ENCODE assay signal across 7 mouse cellular contexts in genomic region chr17:45545278-45545961, GRCm38 (mm10). TPM values are rescaled to one million over a fixed set of nuclear protein-coding genes. Genes with fewer than 3 reads are reported as not detected.
DNase-seq lines count a peak whose midpoint lies in the region; ATAC-seq lines count a peak whose summit lies in the region.

No protein-coding gene starts in this region.

- H3K27me3 ChIP-seq in forebrain, embryonic 10.5 days (ENCODE audit: poor library complexity, severe bottlenecking) = peaks cover 92% of the 10 kb centered on the region
- peaks cover 80% of the 10 kb centered on the region for H3K27me3 ChIP-seq in limb, embryonic 15.5 days

- H3K9me3 ChIP-seq in forebrain, embryonic 10.5 days = no peaks in the 10 kb centered on the region; the same call in 1 of the 2 replicates
- H3K9me3 ChIP-seq in limb, embryonic 15.5 days = no peaks in the 10 kb centered on the region

- peaks cover 21% of the 10 kb centered on the region for H3K36me3 ChIP-seq in forebrain, embryonic 10.5 days (replicated peaks)
- 0 out of 2 replicates have a peak, but pooled peaks cover 12% of the 10 kb centered on the region for H3K36me3 ChIP-seq in limb, embryonic 15.5 days

- peak; percentile 52 for DNase-seq in right cerebral cortex, postnatal 4 days
- DNase-seq in right cerebral cortex, postnatal 36 days (ENCODE audit: low spot score in 2 of 2) = no peak
- DNase-seq in forebrain, embryonic 10.5 days (ENCODE audit: extremely low spot score, low spot score) = no peak
- DNase-seq in spleen, postnatal 36 days (ENCODE audit: low spot score in 2 of 2) = no peak
- no peak for DNase-seq in urinary bladder, postnatal 36 days (ENCODE audit: low spot score in 2 of 2)
- DNase-seq in kidney, postnatal 25 days = no peak

- 5% methylated on average over 74 of the region's 74 CpGs for WGBS in forebrain, embryonic 10.5 days
- WGBS in limb, embryonic 15.5 days = 21% methylated on average over 74 of the region's 74 CpGs

- H3K4me3 ChIP-seq in forebrain, embryonic 10.5 days = peak overlapping the region; percentile 44
- peak overlapping the region; percentile 19 for H3K4me3 ChIP-seq in limb, embryonic 15.5 days

- H3K4me2 ChIP-seq in limb, embryonic 15.5 days = peak overlapping the region; percentile 39

- no peak for ATAC-seq in limb, embryonic 15.5 days (ENCODE audit: insufficient number of reproducible peaks, low FRiP score, low TSS enrichment, low read depth)

- H3K4me1 ChIP-seq in forebrain, embryonic 10.5 days = peaks cover 59% of the 10 kb centered on the region
- H3K4me1 ChIP-seq in limb, embryonic 15.5 days = peaks cover 36% of the 10 kb centered on the region

- H3K27ac ChIP-seq in forebrain, embryonic 10.5 days = no peak overlapping the region
- no peak overlapping the region for H3K27ac ChIP-seq in limb, embryonic 15.5 days

- no peak overlapping the region for H3K9ac ChIP-seq in limb, embryonic 15.5 days

RNA-seq across cellular contexts. Expression of gene Tmem151b, which starts 4.1 kb away (rescaled TPM):
- polyA plus RNA-seq in forebrain, embryonic 10.5 days (2016; fragmentation: Nextera tagmentation; extraction: Ambion mirVana) = 4.8 and 6.3 TPM in 2 replicates
- polyA plus RNA-seq in limb, embryonic 15.5 days (2015; fragmentation: Nextera tagmentation; extraction: Ambion mirVana) = 2.9 and 4.7 TPM in 2 replicates

RNA-seq across cellular contexts. Expression of gene Nfkbie, which starts 10.1 kb away (rescaled TPM):
- 6.6 and 6.9 TPM in 2 replicates for polyA plus RNA-seq in forebrain, embryonic 10.5 days (2016; fragmentation: Nextera tagmentation; extraction: Ambion mirVana)
- polyA plus RNA-seq in limb, embryonic 15.5 days (2015; fragmentation: Nextera tagmentation; extraction: Ambion mirVana) = 5.9 and 6.1 TPM in 2 replicates

RNA-seq across cellular contexts. Expression of gene Slc35b2, which starts 18.3 kb away (rescaled TPM):
- 114 and 117 TPM in 2 replicates for polyA plus RNA-seq in forebrain, embryonic 10.5 days (2016; fragmentation: Nextera tagmentation; extraction: Ambion mirVana)
- 139 and 142 TPM in 2 replicates for polyA plus RNA-seq in limb, embryonic 15.5 days (2015; fragmentation: Nextera tagmentation; extraction: Ambion mirVana)

RNA-seq across cellular contexts. Expression of gene Tcte1, which starts 22.2 kb away (rescaled TPM):
- polyA plus RNA-seq in forebrain, embryonic 10.5 days (2016; fragmentation: Nextera tagmentation; extraction: Ambion mirVana) = 1.1 and 1.3 TPM in 2 replicates
- 0.17 and 0.19 TPM in 2 replicates for polyA plus RNA-seq in limb, embryonic 15.5 days (2015; fragmentation: Nextera tagmentation; extraction: Ambion mirVana)

RNA-seq across cellular contexts. Expression of gene Hsp90ab1, which starts 27.7 kb away (rescaled TPM):
- polyA plus RNA-seq in forebrain, embryonic 10.5 days (2016; fragmentation: Nextera tagmentation; extraction: Ambion mirVana) = 2,210 and 2,220 TPM in 2 replicates
- 1,467 and 1,497 TPM in 2 replicates for polyA plus RNA-seq in limb, embryonic 15.5 days (2015; fragmentation: Nextera tagmentation; extraction: Ambion mirVana)
